Mouse (Mus musculus): ENCODE measurements around the gene Rprd1b. TPM values are rescaled to one million over a fixed set of nuclear protein-coding genes. Genes with fewer than 3 reads are reported as not detected.

Gene Rprd1b
- polyA plus RNA-seq, 1 experiment from 2014 or later = 48.2 TPM

DNA sequence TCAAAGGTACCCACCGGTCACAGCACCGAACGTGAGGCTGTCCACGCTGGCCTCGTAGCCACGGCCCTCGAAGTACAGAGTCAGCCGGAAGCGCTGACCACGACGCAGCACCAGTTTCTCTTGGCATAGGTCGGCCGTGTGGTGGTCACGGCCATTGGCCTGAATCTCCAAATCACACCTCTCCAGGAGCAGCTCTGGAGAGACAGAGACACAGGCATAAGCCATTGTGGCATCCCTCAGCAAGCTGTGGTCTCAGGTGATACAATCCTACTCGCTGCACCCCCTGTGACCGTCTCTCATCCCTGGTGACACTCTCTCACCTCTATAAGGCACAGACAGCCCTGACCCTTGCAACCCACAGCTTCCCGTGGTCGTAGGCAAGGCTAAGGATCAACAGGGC, 114.7 kb downstream of the Rprd1b start:
- no peak for DNase-seq (ENCODE audit: low spot score)

DNA sequence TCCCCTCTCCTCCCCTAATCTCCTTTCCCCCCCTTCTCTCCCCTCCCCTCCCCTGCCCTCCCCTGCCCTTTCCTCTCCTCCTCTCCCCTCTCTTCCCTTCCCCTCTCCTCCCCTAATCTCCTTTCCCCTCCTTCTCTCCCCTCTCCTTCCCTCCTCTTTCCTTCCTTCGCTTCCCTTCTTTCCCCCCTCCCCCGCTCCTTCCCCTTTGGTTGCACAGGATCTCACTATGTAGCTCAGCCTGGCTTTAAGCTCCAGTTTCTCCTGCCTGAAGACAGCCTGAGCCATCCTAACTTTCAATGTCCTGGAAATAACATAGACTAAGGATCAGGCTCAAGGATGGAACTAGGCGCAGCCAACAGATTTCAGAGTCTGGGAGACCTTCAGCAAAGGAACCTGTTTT, 115.5 kb downstream of the Rprd1b start:
- peak overlapping the region; percentile 84 for H3K4me2 ChIP-seq
- peak overlapping the region; percentile 83 for H3K27ac ChIP-seq (ENCODE audit: low read depth, low read length)
- 0 out of 2 replicates have a peak, but pooled peaks cover 7% of the 10 kb centered on the region for H3K27me3 ChIP-seq (replicated peaks; ENCODE audit: control insufficient read depth, insufficient read depth, low read length)
- DNase-seq (ENCODE audit: low spot score) = no peak
- peaks cover 8% of the 10 kb centered on the region; the same call in 1 of the 2 replicates for H3K36me3 ChIP-seq (ENCODE audit: control insufficient read depth, insufficient read depth, low read length)
- H3K4me1 ChIP-seq (replicated peaks; ENCODE audit: control insufficient read depth, insufficient read depth, low read length) = peaks cover 72% of the 10 kb centered on the region
- peak overlapping the region; percentile 31; the same call in 1 of the 2 replicates for H3K9ac ChIP-seq (ENCODE audit: low read depth, low read length)
- H3K4me3 ChIP-seq (ENCODE audit: low read depth, low read length) = peak overlapping the region; percentile 70
- ATAC-seq (replicated peaks; ENCODE audit: low FRiP score) = no peak
- WGBS = 57% methylated on average over 3 of the region's 3 CpGs
- H3K9me3 ChIP-seq (ENCODE audit: control insufficient read depth, low read length) = no peaks in the 10 kb centered on the region

More for the DNA sequence above, 114.7 kb downstream of the Rprd1b start:
- Histone ChIP-seq H3K27me3 (replicated peaks; ENCODE audit: control insufficient read depth, insufficient read depth, low read length) (0 out of 2 replicates have a peak, but pooled peaks cover 7% of the 10 kb centered on the region), H3K27ac (ENCODE audit: low read depth, low read length) (peak overlapping the region; percentile 83), H3K4me3 (ENCODE audit: low read depth, low read length) (peak overlapping the region; percentile 24; the same call in 1 of the 2 replicates), H3K4me2 (peak overlapping the region; percentile 84), H3K9ac (ENCODE audit: low read depth, low read length) (peak overlapping the region; percentile 50), H3K36me3 (ENCODE audit: control insufficient read depth, insufficient read depth, low read length) (peaks cover 8% of the 10 kb centered on the region; the same call in 1 of the 2 replicates), H3K4me1 (replicated peaks; ENCODE audit: control insufficient read depth, insufficient read depth, low read length) (peaks cover 71% of the 10 kb centered on the region), H3K9me3 (ENCODE audit: control insufficient read depth, low read length) (no peaks in the 10 kb centered on the region)
- no peak for ATAC-seq (replicated peaks; ENCODE audit: low FRiP score)
- WGBS = 68% methylated on average over 18 of the region's 18 CpGs

DNA sequence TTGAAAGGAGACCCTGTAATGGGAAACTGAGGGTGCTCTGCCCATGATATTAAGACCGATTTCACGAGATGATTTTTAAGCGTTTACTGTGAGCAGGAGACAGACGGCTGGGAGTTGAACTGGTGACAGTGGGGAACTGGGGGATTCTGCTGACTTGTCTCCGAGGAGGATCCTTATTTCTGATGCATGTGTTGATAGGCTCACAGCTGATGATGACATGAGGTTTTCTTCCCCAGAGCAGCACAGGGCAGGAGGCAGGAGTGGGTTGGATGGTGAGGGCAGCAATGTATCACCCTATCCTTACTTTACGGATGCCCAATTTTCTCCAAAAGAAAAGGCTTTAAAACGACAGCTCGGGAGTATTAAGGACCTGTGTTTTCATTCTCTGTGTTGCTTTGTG, 116.0 kb downstream of the Rprd1b start:
- no peak for ATAC-seq (replicated peaks; ENCODE audit: low FRiP score)

DNA sequence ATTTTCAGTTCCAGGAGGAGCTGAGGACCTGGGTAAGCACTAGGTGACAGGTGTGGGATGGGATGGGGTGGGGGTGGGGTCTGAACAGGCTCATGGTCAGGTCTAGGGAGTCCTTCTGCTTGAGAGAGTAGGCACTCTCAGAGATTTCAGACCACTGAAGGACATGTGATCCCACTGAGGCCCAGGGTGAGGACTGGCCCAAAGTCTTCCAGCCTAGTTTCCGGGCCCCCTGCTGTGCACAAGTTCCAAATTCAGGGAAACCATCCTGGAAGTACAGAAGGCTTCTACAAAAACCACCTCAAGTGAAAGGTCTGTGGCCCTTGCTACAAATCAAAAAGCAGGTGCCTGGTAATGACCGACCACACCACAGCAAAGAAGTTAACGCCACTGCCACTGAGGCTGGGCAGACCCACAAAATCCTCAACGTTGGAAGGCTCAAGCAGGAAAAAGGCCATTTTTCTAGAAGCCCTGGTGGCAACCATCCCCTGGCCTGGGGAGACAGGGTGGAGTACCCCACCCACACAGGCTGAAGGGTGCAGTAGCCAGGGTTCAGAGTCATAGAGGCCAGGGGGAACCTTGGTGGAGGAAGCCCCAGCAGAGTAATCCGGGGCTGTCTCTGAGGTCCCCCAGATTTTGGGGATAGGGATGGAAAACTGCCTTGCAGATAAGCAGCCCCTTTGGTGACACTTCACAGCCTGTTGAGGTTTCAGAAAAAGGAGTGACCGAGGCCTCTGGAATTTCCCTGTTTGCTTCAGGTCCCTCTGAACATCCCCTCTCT, 116.6 kb downstream of the Rprd1b start:
- peak overlapping the region; percentile 84 for H3K4me2 ChIP-seq
- 79% methylated on average over 6 of the region's 6 CpGs for WGBS
- peaks cover 3% of the 10 kb centered on the region; the same call in 1 of the 2 replicates for H3K36me3 ChIP-seq (ENCODE audit: control insufficient read depth, insufficient read depth, low read length)
- peak overlapping the region; percentile 85 for H3K9ac ChIP-seq (ENCODE audit: low read depth, low read length)
- H3K9me3 ChIP-seq (ENCODE audit: control insufficient read depth, low read length) = no peaks in the 10 kb centered on the region
- peak overlapping the region; percentile 83; the same call in 1 of the 2 replicates for H3K27ac ChIP-seq (ENCODE audit: low read depth, low read length)
- 0 out of 2 replicates have a peak, but pooled peaks cover 7% of the 10 kb centered on the region for H3K27me3 ChIP-seq (replicated peaks; ENCODE audit: control insufficient read depth, insufficient read depth, low read length)
- H3K4me3 ChIP-seq (ENCODE audit: low read depth, low read length) = peak overlapping the region; percentile 70
- DNase-seq (ENCODE audit: low spot score) (no peak), ATAC-seq (replicated peaks; ENCODE audit: low FRiP score) (no peak)
- peaks cover 69% of the 10 kb centered on the region for H3K4me1 ChIP-seq (replicated peaks; ENCODE audit: control insufficient read depth, insufficient read depth, low read length)

More for the DNA sequence above, 116.0 kb downstream of the Rprd1b start:
- Histone ChIP-seq H3K9me3 (ENCODE audit: control insufficient read depth, low read length) (no peaks in the 10 kb centered on the region), H3K4me3 (ENCODE audit: low read depth, low read length) (peak overlapping the region; percentile 70), H3K27me3 (replicated peaks; ENCODE audit: control insufficient read depth, insufficient read depth, low read length) (0 out of 2 replicates have a peak, but pooled peaks cover 7% of the 10 kb centered on the region), H3K36me3 (ENCODE audit: control insufficient read depth, insufficient read depth, low read length) (peaks cover 5% of the 10 kb centered on the region; the same call in 1 of the 2 replicates), H3K27ac (ENCODE audit: low read depth, low read length) (peak overlapping the region; percentile 83), H3K9ac (ENCODE audit: low read depth, low read length) (peak overlapping the region; percentile 31; the same call in 1 of the 2 replicates), H3K4me2 (peak overlapping the region; percentile 84), H3K4me1 (replicated peaks; ENCODE audit: control insufficient read depth, insufficient read depth, low read length) (peaks cover 70% of the 10 kb centered on the region)
- DNase-seq (ENCODE audit: low spot score) = no peak
- 51% methylated on average over 8 of the region's 8 CpGs for WGBS

- H3K9ac ChIP-seq (ENCODE audit: low read depth, low read length) = peak overlapping the region; percentile 85
- H3K27ac ChIP-seq (ENCODE audit: low read depth, low read length) = peak overlapping the region; percentile 83
- H3K4me1 ChIP-seq (replicated peaks; ENCODE audit: control insufficient read depth, insufficient read depth, low read length) = peaks cover 62% of the 10 kb centered on the region
- no peaks in the 10 kb centered on the region for H3K36me3 ChIP-seq (ENCODE audit: control insufficient read depth, insufficient read depth, low read length)
- H3K27me3 ChIP-seq (replicated peaks; ENCODE audit: control insufficient read depth, insufficient read depth, low read length) = 0 out of 2 replicates have a peak, but pooled peaks cover 7% of the 10 kb centered on the region
- no peak for DNase-seq (ENCODE audit: low spot score)
- H3K4me3 ChIP-seq (ENCODE audit: low read depth, low read length) = peak overlapping the region; percentile 70
- H3K4me2 ChIP-seq = peak overlapping the region; percentile 84
- WGBS = 59% methylated on average over 5 of the region's 5 CpGs
- no peaks in the 10 kb centered on the region for H3K9me3 ChIP-seq (ENCODE audit: control insufficient read depth, low read length)
- no peak for ATAC-seq (replicated peaks; ENCODE audit: low FRiP score)
Observed at GRCm38 (mm10) chr2:158145528-158146065, 117.3 kb downstream of the Rprd1b start.

DNA sequence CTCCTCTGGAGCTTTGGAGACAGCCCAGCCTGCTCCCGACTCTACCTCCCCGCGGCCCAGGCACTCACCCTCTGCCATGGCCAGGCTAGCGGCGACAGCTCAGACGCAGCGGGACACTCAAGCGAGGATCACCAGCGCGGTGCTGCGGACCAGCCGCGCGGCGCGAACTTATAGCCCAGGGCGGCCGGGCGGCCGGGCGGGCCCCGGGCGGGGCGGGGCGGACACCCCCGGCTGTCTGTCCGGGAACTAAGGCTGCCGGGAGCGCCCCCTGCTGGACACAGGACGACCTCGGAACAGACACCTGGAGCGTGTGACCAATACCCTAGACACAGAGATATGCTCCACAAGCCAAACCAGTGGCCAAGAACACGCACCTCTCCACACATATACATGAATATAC, 117.9 kb downstream of the Rprd1b start, which contains the start of gene Tgm2:
Gene Tgm2, minus strand, starts transcription at position 214 of the 400 bp plus-strand sequence.
- WGBS = 2% methylated on average over 29 of the region's 33 CpGs

DNA sequence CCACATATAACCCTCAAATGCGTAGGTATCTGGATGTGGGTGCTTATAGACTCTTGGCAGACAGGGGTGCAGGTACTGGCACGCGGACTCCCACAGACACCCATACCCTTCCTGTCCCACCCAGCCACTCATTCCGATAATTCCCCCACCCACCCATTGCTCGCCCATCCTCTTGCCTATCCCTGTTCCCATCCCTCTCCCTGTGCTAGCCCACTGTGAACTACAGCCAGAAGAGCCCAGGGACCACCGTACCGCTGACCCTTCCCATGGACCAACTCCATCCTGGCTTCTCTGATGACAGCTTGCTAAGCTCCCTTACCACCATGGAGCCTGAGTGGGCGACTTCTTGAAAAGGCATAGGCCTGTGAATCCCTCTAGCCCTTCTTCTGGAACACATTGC, 118.7 kb downstream of the Rprd1b start:
- peaks cover 49% of the 10 kb centered on the region for H3K4me1 ChIP-seq (replicated peaks; ENCODE audit: control insufficient read depth, insufficient read depth, low read length)
- 0 out of 2 replicates have a peak, but pooled peaks cover 7% of the 10 kb centered on the region for H3K27me3 ChIP-seq (replicated peaks; ENCODE audit: control insufficient read depth, insufficient read depth, low read length)
- H3K4me3 ChIP-seq (ENCODE audit: low read depth, low read length) = no peak overlapping the region
- no peaks in the 10 kb centered on the region for H3K9me3 ChIP-seq (ENCODE audit: control insufficient read depth, low read length)
- DNase-seq (ENCODE audit: low spot score) = no peak
- H3K4me2 ChIP-seq = no peak overlapping the region
- WGBS = 85% methylated on average over 8 of the region's 8 CpGs
- ATAC-seq (replicated peaks; ENCODE audit: low FRiP score) = no peak
- H3K36me3 ChIP-seq (ENCODE audit: control insufficient read depth, insufficient read depth, low read length) = no peaks in the 10 kb centered on the region
- H3K27ac ChIP-seq (ENCODE audit: low read depth, low read length) = no peak overlapping the region
- H3K9ac ChIP-seq (ENCODE audit: low read depth, low read length) = no peak overlapping the region

More for the DNA sequence above, 117.9 kb downstream of the Rprd1b start, which contains the start of gene Tgm2:
- ATAC-seq (replicated peaks; ENCODE audit: low FRiP score) (peak; percentile 59), DNase-seq (ENCODE audit: low spot score) (peak; percentile 88)
- Histone ChIP-seq H3K36me3 (ENCODE audit: control insufficient read depth, insufficient read depth, low read length) (no peaks in the 10 kb centered on the region), H3K9ac (ENCODE audit: low read depth, low read length) (peak within 1 kb of the TSS; percentile 85), H3K9me3 (ENCODE audit: control insufficient read depth, low read length) (no peaks in the 10 kb centered on the region), H3K4me2 (peak within 1 kb of the TSS; percentile 84), H3K27ac (ENCODE audit: low read depth, low read length) (peak within 1 kb of the TSS; percentile 83), H3K4me3 (ENCODE audit: low read depth, low read length) (peak within 1 kb of the TSS; percentile 70), H3K4me1 (replicated peaks; ENCODE audit: control insufficient read depth, insufficient read depth, low read length) (peaks cover 56% of the 10 kb centered on the region), H3K27me3 (replicated peaks; ENCODE audit: control insufficient read depth, insufficient read depth, low read length) (0 out of 2 replicates have a peak, but pooled peaks cover 7% of the 10 kb centered on the region)

GRCm38 (mm10) chr2:158151077-158151476, 122.8 kb downstream of the Rprd1b start:
- 89% methylated on average over 3 of the region's 3 CpGs for WGBS
- no peak overlapping the region for H3K27ac ChIP-seq (ENCODE audit: low read depth, low read length)
- ATAC-seq (replicated peaks; ENCODE audit: low FRiP score) (no peak), DNase-seq (ENCODE audit: low spot score) (no peak)
- H3K9ac ChIP-seq (ENCODE audit: low read depth, low read length) = no peak overlapping the region
- H3K4me3 ChIP-seq (ENCODE audit: low read depth, low read length) = no peak overlapping the region
- peaks cover 32% of the 10 kb centered on the region for H3K4me1 ChIP-seq (replicated peaks; ENCODE audit: control insufficient read depth, insufficient read depth, low read length)
- no peaks in the 10 kb centered on the region for H3K27me3 ChIP-seq (replicated peaks; ENCODE audit: control insufficient read depth, insufficient read depth, low read length)
- H3K4me2 ChIP-seq = no peak overlapping the region
- H3K36me3 ChIP-seq (ENCODE audit: control insufficient read depth, insufficient read depth, low read length) = no peaks in the 10 kb centered on the region
- H3K9me3 ChIP-seq (ENCODE audit: control insufficient read depth, low read length) = no peaks in the 10 kb centered on the region

Data from liver, embryonic 11.5 days (tissue).